Mouse (Mus musculus): ENCODE measurements around the gene Gatm. TPM values are rescaled to one million over a fixed set of nuclear protein-coding genes. Genes with fewer than 3 reads are reported as not detected.

Gatm gene
- polyA plus RNA-seq, 1 experiment: 13.5 TPM

DNA sequence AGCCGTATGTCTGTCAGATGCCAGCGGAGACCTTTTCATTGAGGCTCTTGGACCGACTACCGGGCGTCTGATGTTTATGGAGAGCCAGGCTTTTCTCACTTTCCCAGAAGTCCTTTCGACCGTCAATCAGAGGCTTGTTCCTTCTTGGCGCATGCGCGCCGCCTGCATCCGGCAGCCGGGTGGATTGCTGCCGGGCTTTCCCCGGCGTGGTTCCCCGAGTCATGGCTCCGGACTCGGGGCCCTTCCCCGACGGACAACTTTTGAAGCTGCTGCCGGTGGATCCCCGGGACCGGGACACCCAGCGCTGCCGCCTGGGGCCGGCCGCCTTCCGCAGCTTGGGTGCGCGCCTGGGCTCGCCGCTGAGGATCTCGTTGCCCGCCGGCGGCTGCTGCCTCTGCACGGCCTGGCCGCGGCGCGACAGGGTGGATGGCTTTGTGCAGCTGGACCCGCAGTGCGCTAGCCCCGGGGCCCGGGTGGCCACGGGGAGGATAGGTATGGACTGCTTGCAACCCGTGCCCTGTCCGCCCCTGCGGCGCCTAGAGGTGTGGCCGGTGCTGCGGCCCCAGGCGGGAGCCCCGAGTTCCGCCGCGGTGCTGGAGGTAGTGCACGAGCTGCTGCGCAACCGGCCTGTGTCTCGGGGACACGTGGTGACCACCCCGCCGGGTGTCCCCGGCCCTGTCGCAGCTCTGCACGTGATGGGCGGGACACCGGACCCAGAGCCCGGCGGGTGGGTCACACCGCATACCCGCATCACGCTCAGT, 19.5 kb upstream of the Gatm start:
- peak overlapping the region; percentile 97 for H3K4me3 ChIP-seq (ENCODE audit: control insufficient read depth, insufficient read depth, low read length)
- peak; percentile 41; the same call in 1 of the 2 replicates for TF ChIP-seq CTCF (IDR thresholded peaks at IDR 0.05; ENCODE audit: borderline replicate concordance, control insufficient read depth, extremely low read depth, insufficient read depth, low read length, poor library complexity)
- TF ChIP-seq POLR2A (IDR thresholded peaks at IDR 0.05; ENCODE audit: control insufficient read depth, extremely low read depth, insufficient read depth, low read length, poor library complexity): peak; percentile 77
- H3K27me3 ChIP-seq (ENCODE audit: control insufficient read depth, insufficient read depth, low read length): no peaks in the 10 kb centered on the region
- H3K4me1 ChIP-seq (replicated peaks; ENCODE audit: control insufficient read depth, insufficient read depth, low read length): peaks cover 7% of the 10 kb centered on the region
- peaks cover 12% of the 10 kb centered on the region; the same call in 1 of the 2 replicates for H3K36me3 ChIP-seq (ENCODE audit: control insufficient read depth, insufficient read depth, low read length)
- DNase-seq: peak; percentile 84
- H3K27ac ChIP-seq (ENCODE audit: control insufficient read depth, insufficient read depth, low read length): no peak overlapping the region
- WGBS: 1% methylated on average over 75 of the region's 75 CpGs

DNA sequence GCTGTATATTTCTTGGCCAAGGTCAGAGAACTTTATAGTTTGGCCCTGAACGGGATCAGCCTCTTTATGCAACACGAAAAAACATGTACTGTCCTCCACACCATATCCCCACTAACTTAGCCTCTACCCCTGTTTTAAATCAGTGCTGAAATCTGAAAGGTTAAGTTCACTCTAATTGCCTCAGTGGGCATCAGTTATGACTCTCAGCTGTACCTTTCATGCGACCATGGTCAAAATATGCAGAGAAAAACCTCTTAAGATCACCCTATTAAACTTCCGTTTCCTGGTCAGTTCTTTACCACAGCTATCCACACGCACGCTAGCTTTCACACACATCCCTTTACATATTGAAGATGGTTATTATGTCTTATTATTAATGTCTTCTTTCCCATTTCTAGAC, 18.8 kb upstream of the Gatm start:
- no peak overlapping the region for H3K27ac ChIP-seq (ENCODE audit: control insufficient read depth, insufficient read depth, low read length)
- TF ChIP-seq CTCF (IDR thresholded peaks at IDR 0.05; ENCODE audit: borderline replicate concordance, control insufficient read depth, extremely low read depth, insufficient read depth, low read length, poor library complexity) (no peak), POLR2A (IDR thresholded peaks at IDR 0.05; ENCODE audit: control insufficient read depth, extremely low read depth, insufficient read depth, low read length, poor library complexity) (no peak)

DNA sequence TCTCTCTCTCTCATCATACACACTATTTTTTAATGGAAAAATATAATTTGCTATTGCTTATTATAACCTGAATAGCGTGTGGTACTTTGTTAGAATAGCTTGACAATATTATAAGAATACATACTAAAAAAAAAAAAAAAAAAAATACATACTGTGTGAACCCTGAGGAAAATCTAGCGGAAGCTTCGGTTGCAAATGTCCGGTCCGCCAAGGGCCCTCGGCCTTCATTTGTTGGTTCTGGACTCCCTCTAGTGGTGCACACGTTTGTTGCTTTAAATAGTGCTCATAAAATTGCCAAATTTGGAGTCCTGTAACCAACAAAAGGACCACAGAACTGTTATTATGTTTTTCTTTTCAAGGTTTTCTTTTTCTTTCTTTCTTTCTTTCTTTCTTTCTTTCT, 17.9 kb upstream of the Gatm start:
- H3K36me3 ChIP-seq (ENCODE audit: control insufficient read depth, insufficient read depth, low read length): peaks cover 12% of the 10 kb centered on the region; the same call in 1 of the 2 replicates
- 6% methylated on average over 7 of the region's 7 CpGs for WGBS

More for the DNA sequence above, 18.8 kb upstream of the Gatm start:
- H3K27me3 ChIP-seq (ENCODE audit: control insufficient read depth, insufficient read depth, low read length): no peaks in the 10 kb centered on the region
- H3K36me3 ChIP-seq (ENCODE audit: control insufficient read depth, insufficient read depth, low read length): peaks cover 12% of the 10 kb centered on the region; the same call in 1 of the 2 replicates
- 68% methylated on average over 6 of the region's 6 CpGs for WGBS
- no peak overlapping the region for H3K4me3 ChIP-seq (ENCODE audit: control insufficient read depth, insufficient read depth, low read length)
- DNase-seq: no peak
- peaks cover 7% of the 10 kb centered on the region for H3K4me1 ChIP-seq (replicated peaks; ENCODE audit: control insufficient read depth, insufficient read depth, low read length)

DNA sequence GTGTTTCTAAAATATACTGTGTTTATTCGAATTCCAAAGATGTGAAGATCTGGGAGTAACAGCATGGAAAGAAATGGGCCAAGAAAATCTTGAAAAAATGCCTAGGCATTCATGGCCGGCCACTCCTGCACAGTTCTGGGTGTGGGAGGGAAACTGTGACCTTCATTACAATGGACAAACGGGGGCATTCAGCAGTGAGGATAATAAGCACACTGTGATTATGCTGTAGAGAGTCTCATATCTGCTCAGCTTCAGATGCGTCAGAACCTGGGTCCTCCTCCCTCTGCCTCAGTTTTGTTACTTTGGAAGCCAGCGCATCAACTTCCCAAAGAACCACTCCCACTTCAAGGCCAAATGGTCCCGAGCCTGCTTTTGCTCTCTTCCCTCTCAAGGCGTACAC, 14.8 kb upstream of the Gatm start:
- Histone ChIP-seq H3K4me3 (ENCODE audit: control insufficient read depth, insufficient read depth, low read length) (no peak overlapping the region), H3K4me1 (replicated peaks; ENCODE audit: control insufficient read depth, insufficient read depth, low read length) (no peaks in the 10 kb centered on the region), H3K36me3 (ENCODE audit: control insufficient read depth, insufficient read depth, low read length) (no peaks in the 10 kb centered on the region), H3K27me3 (ENCODE audit: control insufficient read depth, insufficient read depth, low read length) (no peaks in the 10 kb centered on the region), H3K27ac (ENCODE audit: control insufficient read depth, insufficient read depth, low read length) (no peak overlapping the region)
- WGBS: 83% methylated on average over 7 of the region's 7 CpGs
- DNase-seq: no peak
- TF ChIP-seq CTCF (IDR thresholded peaks at IDR 0.05; ENCODE audit: borderline replicate concordance, control insufficient read depth, extremely low read depth, insufficient read depth, low read length, poor library complexity): no peak
- TF ChIP-seq POLR2A (IDR thresholded peaks at IDR 0.05; ENCODE audit: control insufficient read depth, extremely low read depth, insufficient read depth, low read length, poor library complexity): no peak

More for the DNA sequence above, 17.9 kb upstream of the Gatm start:
- DNase-seq: peak; percentile 68
- Histone ChIP-seq H3K27me3 (ENCODE audit: control insufficient read depth, insufficient read depth, low read length) (no peaks in the 10 kb centered on the region), H3K27ac (ENCODE audit: control insufficient read depth, insufficient read depth, low read length) (no peak overlapping the region), H3K4me3 (ENCODE audit: control insufficient read depth, insufficient read depth, low read length) (no peak overlapping the region), H3K4me1 (replicated peaks; ENCODE audit: control insufficient read depth, insufficient read depth, low read length) (peaks cover 7% of the 10 kb centered on the region)
- TF ChIP-seq CTCF (IDR thresholded peaks at IDR 0.05; ENCODE audit: borderline replicate concordance, control insufficient read depth, extremely low read depth, insufficient read depth, low read length, poor library complexity) (peak; percentile 26; the same call in 1 of the 2 replicates), POLR2A (IDR thresholded peaks at IDR 0.05; ENCODE audit: control insufficient read depth, extremely low read depth, insufficient read depth, low read length, poor library complexity) (no peak)

DNA sequence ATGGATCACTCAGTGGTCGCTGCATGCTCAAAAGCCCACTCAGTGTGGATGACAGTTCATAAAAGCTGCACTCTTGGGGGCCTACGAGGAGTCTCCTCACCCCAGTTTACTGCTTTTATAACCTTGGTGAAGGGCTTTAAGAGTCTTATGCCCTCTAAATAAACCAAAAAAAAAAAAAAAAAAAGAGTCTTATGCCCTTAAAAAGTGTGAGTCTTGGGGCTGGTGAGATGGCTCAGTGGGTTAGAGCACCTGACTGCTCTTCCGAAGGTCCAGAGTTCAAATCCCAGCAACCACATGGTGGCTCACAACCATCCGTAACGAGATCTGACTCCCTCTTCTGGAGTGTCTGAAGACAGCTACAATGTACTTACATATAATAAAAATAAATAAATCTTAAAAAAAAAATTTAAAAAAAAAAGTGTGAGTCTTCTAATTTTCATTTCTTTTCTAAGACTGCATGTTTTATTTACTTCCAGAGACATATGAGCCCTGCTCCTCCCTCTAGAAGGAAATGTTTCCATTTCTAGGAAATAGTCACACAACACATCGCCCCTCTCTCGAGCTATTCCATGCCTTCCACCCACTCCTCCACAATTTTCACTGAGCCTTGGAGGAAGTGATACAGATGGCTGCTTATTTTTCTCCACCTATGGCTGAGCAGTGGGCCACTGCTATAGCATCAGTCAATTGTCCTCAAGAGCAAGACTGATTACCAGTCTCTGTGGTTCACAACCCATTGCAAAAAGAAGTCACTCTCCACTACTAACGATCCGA, 10.4 kb upstream of the Gatm start:
- WGBS: 85% methylated on average over 9 of the region's 9 CpGs
- DNase-seq: no peak
- Histone ChIP-seq H3K27me3 (ENCODE audit: control insufficient read depth, insufficient read depth, low read length) (no peaks in the 10 kb centered on the region), H3K4me3 (ENCODE audit: control insufficient read depth, insufficient read depth, low read length) (no peak overlapping the region), H3K36me3 (ENCODE audit: control insufficient read depth, insufficient read depth, low read length) (no peaks in the 10 kb centered on the region), H3K27ac (ENCODE audit: control insufficient read depth, insufficient read depth, low read length) (no peak overlapping the region), H3K4me1 (replicated peaks; ENCODE audit: control insufficient read depth, insufficient read depth, low read length) (no peaks in the 10 kb centered on the region)
- TF ChIP-seq POLR2A (IDR thresholded peaks at IDR 0.05; ENCODE audit: control insufficient read depth, extremely low read depth, insufficient read depth, low read length, poor library complexity): no peak
- TF ChIP-seq CTCF (IDR thresholded peaks at IDR 0.05; ENCODE audit: borderline replicate concordance, control insufficient read depth, extremely low read depth, insufficient read depth, low read length, poor library complexity): no peak

DNA sequence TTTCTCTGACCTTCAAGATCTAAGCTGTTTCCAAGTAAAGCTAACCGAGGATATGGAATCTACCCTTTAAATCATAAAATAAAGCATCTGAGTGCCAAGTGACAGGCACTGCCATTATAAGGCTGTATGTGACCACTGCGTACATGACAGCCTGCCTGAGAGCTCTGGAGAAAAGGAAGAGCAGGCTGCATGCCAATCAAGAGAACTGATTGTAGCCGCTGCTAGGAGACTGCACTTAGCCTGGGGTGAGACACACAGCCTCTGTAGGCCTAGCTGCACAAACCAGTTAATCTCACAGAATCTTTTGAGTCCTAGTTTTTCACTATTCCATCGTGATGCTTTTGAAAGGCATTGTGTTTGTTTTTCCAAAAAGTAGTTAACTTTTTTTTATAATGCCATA, 7.6 kb upstream of the Gatm start:
- H3K4me3 ChIP-seq (ENCODE audit: control insufficient read depth, insufficient read depth, low read length): no peak overlapping the region
- WGBS: 89% methylated on average over 4 of the region's 4 CpGs
- no peak for DNase-seq
- no peaks in the 10 kb centered on the region for H3K36me3 ChIP-seq (ENCODE audit: control insufficient read depth, insufficient read depth, low read length)
- no peak overlapping the region for H3K27ac ChIP-seq (ENCODE audit: control insufficient read depth, insufficient read depth, low read length)
- no peaks in the 10 kb centered on the region for H3K27me3 ChIP-seq (ENCODE audit: control insufficient read depth, insufficient read depth, low read length)
- no peak for TF ChIP-seq CTCF (IDR thresholded peaks at IDR 0.05; ENCODE audit: borderline replicate concordance, control insufficient read depth, extremely low read depth, insufficient read depth, low read length, poor library complexity)
- TF ChIP-seq POLR2A (IDR thresholded peaks at IDR 0.05; ENCODE audit: control insufficient read depth, extremely low read depth, insufficient read depth, low read length, poor library complexity): no peak
- no peaks in the 10 kb centered on the region for H3K4me1 ChIP-seq (replicated peaks; ENCODE audit: control insufficient read depth, insufficient read depth, low read length)

Measured in thymus, adult 2 months (tissue).